Mouse (Mus musculus): ENCODE results near the gene Tent4b.

DNA sequence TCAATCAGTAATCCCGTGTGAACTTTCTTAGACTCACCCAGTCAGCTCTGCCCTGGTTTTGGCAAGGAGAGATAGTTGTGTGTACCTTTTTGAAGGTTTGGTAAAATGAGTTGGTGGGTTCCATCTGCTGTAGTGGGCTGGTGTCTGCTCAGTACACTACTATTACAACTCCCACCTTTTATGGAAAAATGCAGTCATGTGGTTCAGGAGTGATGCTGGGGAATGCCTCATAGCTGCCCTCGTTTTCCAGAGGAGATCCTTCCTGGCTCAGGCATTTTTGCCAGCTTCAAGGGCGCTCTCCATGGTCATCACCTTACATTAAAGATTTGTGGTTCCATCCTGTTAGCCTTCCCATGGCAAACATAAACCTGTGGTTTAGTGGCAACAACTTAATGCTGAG, 2.6 kb downstream of the Tent4b start:
- TF ChIP-seq CTCF (IDR thresholded peaks at IDR 0.05; ENCODE audit: borderline replicate concordance, insufficient read depth, low read length) (no peak), POLR2A (IDR thresholded peaks at IDR 0.05; ENCODE audit: low read depth, low read length) (no peak)
